Mouse (Mus musculus) MEL (cell line): ENCODE results near the gene Gna11. TPM values are rescaled to one million over a fixed set of nuclear protein-coding genes. Genes with fewer than 3 reads are reported as not detected.

Experiments
- DNase-seq: peaks from one replicate; pipeline ENCODE4 v3.0.0; 2011; ENCODE audit warnings: low read depth, low spot score
- H3K27ac ChIP-seq: 2 replicates; pipeline ENCODE4 v1.5.1; 2012; ENCODE audit warnings: low read depth, mild to moderate bottlenecking, control low read depth, low read length, moderate library complexity; ENCODE audit not compliant: control insufficient read depth
- H3K27me3 ChIP-seq, 2 experiments: fragments of 150-350 bp in 1 of 2; sonication (generic) in 1 of 2; 2 replicates each; pipeline ENCODE4 v1.6.1; 2012; ENCODE audit warnings: low read length in 2 of 2, mild to moderate bottlenecking in 2 of 2, improper control_type of control experiment in 1 of 2, moderate library complexity in 1 of 2; ENCODE audit not compliant: insufficient read depth in 2 of 2, control insufficient read depth in 1 of 2
- H3K36me3 ChIP-seq, 2 experiments: 2 replicates each; pipeline ENCODE4 v1.6.1; 2012 to 2014; ENCODE audit warnings: low read length in 2 of 2, improper control_type of control experiment in 1 of 2, inconsistent platforms in 1 of 2, mild to moderate bottlenecking in 1 of 2; ENCODE audit not compliant: insufficient read depth in 2 of 2, control insufficient read depth in 1 of 2
- H3K4me1 ChIP-seq, 2 experiments: fragments of 150-350 bp in 1 of 2; sonication (generic) in 1 of 2; 2 replicates each; pipeline ENCODE4 v1.6.1; 2012; ENCODE audit warnings: low read length in 2 of 2, improper control_type of control experiment in 1 of 2, mild to moderate bottlenecking in 1 of 2; ENCODE audit not compliant: insufficient read depth in 2 of 2, control insufficient read depth in 1 of 2
- H3K4me3 ChIP-seq, 2 experiments: fragments of 150-350 bp in 1 of 2; sonication (generic) in 1 of 2; 2 replicates each; pipeline ENCODE4 v1.5.1; 2012; ENCODE audit warnings: low read depth in 2 of 2, low read length in 2 of 2, mild to moderate bottlenecking in 2 of 2, moderate library complexity in 2 of 2, control low read depth in 1 of 2, improper control_type of control experiment in 1 of 2; ENCODE audit not compliant: control insufficient read depth in 1 of 2, insufficient read depth in 1 of 2
- H3K79me2 ChIP-seq: 2 replicates; pipeline ENCODE4 v1.6.1; 2012; ENCODE audit warnings: mild to moderate bottlenecking, low read length, moderate library complexity; ENCODE audit not compliant: control insufficient read depth, poor library complexity, insufficient read depth
- H3K9ac ChIP-seq: 2 replicates; pipeline ENCODE4 v1.6.1; 2012; ENCODE audit warnings: low read depth, mild to moderate bottlenecking, control low read depth, low read length, moderate library complexity; ENCODE audit not compliant: control insufficient read depth, poor library complexity, severe bottlenecking
- H3K9me3 ChIP-seq: fragments of 150-350 bp; sonication (generic); replicated peaks from 2 replicates; pipeline ENCODE4 v1.6.1; 2012; ENCODE audit warnings: mild to moderate bottlenecking, low read length, improper control_type of control experiment, moderate library complexity; ENCODE audit not compliant: insufficient read depth
- CHD1 ChIP-seq: IDR thresholded peaks from 2 replicates; pipeline ENCODE4 v1.6.1; 2012; ENCODE audit warnings: low read depth, mild to moderate bottlenecking, inconsistent platforms, low read length, improper control_type of control experiment
- E2F4 ChIP-seq: IDR thresholded peaks from 2 replicates; pipeline ENCODE4 v1.6.1; 2011; ENCODE audit warnings: low read depth, low read length, improper control_type of control experiment, borderline replicate concordance
- EP300 ChIP-seq, 2 experiments: IDR thresholded peaks; 2 replicates each; pipeline ENCODE4 v1.6.1; 2011; ENCODE audit warnings: improper control_type of control experiment in 2 of 2, low read length in 2 of 2, low read depth in 1 of 2, mild to moderate bottlenecking in 1 of 2
- ETS1 ChIP-seq: IDR thresholded peaks from 2 replicates; pipeline ENCODE4 v1.6.1; 2012; ENCODE audit warnings: low read depth, mild to moderate bottlenecking, inconsistent platforms, low read length, improper control_type of control experiment, moderate library complexity
- GABPA ChIP-seq: IDR thresholded peaks from 2 replicates; pipeline ENCODE4 v1.6.1; 2012; ENCODE audit warnings: low read depth, mild to moderate bottlenecking, inconsistent platforms, low read length, improper control_type of control experiment, moderate library complexity
- JUND ChIP-seq: IDR thresholded peaks from 2 replicates; pipeline ENCODE4 v1.6.1; 2011; ENCODE audit warnings: low read depth, mild to moderate bottlenecking, improper control_type of control experiment, low read length
- MAFK ChIP-seq: IDR thresholded peaks from 2 replicates; pipeline ENCODE4 v1.6.1; 2011; ENCODE audit warnings: low read depth, mild to moderate bottlenecking, low read length, improper control_type of control experiment, borderline replicate concordance
- MAX ChIP-seq: IDR thresholded peaks from 2 replicates; pipeline ENCODE4 v1.6.1; 2011; ENCODE audit warnings: low read length, improper control_type of control experiment
- MXI1 ChIP-seq: IDR thresholded peaks from 2 replicates; pipeline ENCODE4 v1.6.1; 2011; ENCODE audit warnings: mild to moderate bottlenecking, low read depth, low read length, improper control_type of control experiment
- MYB ChIP-seq: IDR thresholded peaks from 2 replicates; pipeline ENCODE4 v1.6.1; 2011; ENCODE audit warnings: mild to moderate bottlenecking, low read depth, low read length, improper control_type of control experiment
- MYC ChIP-seq: IDR thresholded peaks from 2 replicates; pipeline ENCODE4 v1.6.1; 2011; ENCODE audit warnings: low read depth, mild to moderate bottlenecking, low read length, improper control_type of control experiment, moderate library complexity
- NELFE ChIP-seq: IDR thresholded peaks from 2 replicates; pipeline ENCODE4 v1.6.1; 2011; ENCODE audit warnings: low read depth, low read length, improper control_type of control experiment
- NRF1 ChIP-seq: IDR thresholded peaks from 2 replicates; pipeline ENCODE4 v1.6.1; 2014; ENCODE audit warnings: low read depth, mild to moderate bottlenecking, inconsistent platforms, low read length, improper control_type of control experiment, moderate library complexity; ENCODE audit not compliant: poor library complexity, insufficient read depth, severe bottlenecking
- POLR2A ChIP-seq, 2 experiments: IDR thresholded peaks; 2 replicates each; pipeline ENCODE4 v1.6.1; 2011 to 2012; ENCODE audit warnings: low read length in 2 of 2, mild to moderate bottlenecking in 2 of 2, control low read depth in 1 of 2, improper control_type of control experiment in 1 of 2, low read depth in 1 of 2, moderate library complexity in 1 of 2; ENCODE audit not compliant: control insufficient read depth in 1 of 2, insufficient read depth in 1 of 2, poor library complexity in 1 of 2
- POLR2AphosphoS2 ChIP-seq: IDR thresholded peaks from 2 replicates; pipeline ENCODE4 v1.6.1; 2011; ENCODE audit warnings: low read length, improper control_type of control experiment
- SIN3A ChIP-seq: IDR thresholded peaks from 2 replicates; pipeline ENCODE4 v1.6.1; 2012; ENCODE audit warnings: low read length, improper control_type of control experiment, inconsistent platforms
- SMC3 ChIP-seq: IDR thresholded peaks from 2 replicates; pipeline ENCODE4 v1.6.1; 2011; ENCODE audit warnings: low read depth, low read length, improper control_type of control experiment
- TBP ChIP-seq: IDR thresholded peaks from 2 replicates; pipeline ENCODE4 v1.8.0; 2011; ENCODE audit warnings: low read depth, low read length, improper control_type of control experiment
- TCF12 ChIP-seq: IDR thresholded peaks from 2 replicates; pipeline ENCODE4 v1.6.1; 2014; ENCODE audit warnings: low read depth, mild to moderate bottlenecking, inconsistent platforms, low read length, improper control_type of control experiment, moderate library complexity
- UBTF ChIP-seq: IDR thresholded peaks from 2 replicates; pipeline ENCODE4 v1.6.1; 2012; ENCODE audit warnings: low read depth, mild to moderate bottlenecking, inconsistent platforms, low read length, improper control_type of control experiment, moderate library complexity, borderline replicate concordance; ENCODE audit not compliant: insufficient read depth
- USF1 ChIP-seq: IDR thresholded peaks from 2 replicates; pipeline ENCODE4 v1.6.1; 2014; ENCODE audit warnings: low read depth, mild to moderate bottlenecking, inconsistent platforms, low read length, improper control_type of control experiment, moderate library complexity
- ZC3H11A ChIP-seq: IDR thresholded peaks from 2 replicates; pipeline ENCODE4 v1.6.1; 2012; ENCODE audit warnings: low read depth, mild to moderate bottlenecking, inconsistent platforms, low read length, improper control_type of control experiment
- ZKSCAN1 ChIP-seq: IDR thresholded peaks from 2 replicates; pipeline ENCODE4 v1.6.1; 2012; ENCODE audit warnings: low read depth, mild to moderate bottlenecking, inconsistent platforms, low read length, improper control_type of control experiment, moderate library complexity
- ZMIZ1 ChIP-seq: IDR thresholded peaks from 2 replicates; pipeline ENCODE4 v1.6.1; 2012; ENCODE audit warnings: low read depth, mild to moderate bottlenecking, inconsistent platforms, low read length, improper control_type of control experiment, moderate library complexity
- polyA plus RNA-seq, 2 experiments: library from polyadenylated mRNA; stranded (reverse) in 1 of 2; unstranded in 1 of 2; fragments of >175 nt in 1 of 2; fragments of >200 nt in 1 of 2; gene quantifications; 2 replicates each; pipeline versions ENCODE4 v1.2.1 to v1.2.4; 2012; ENCODE audit warnings: low replicate concordance in 2 of 2, low read depth in 1 of 2; ENCODE audit not compliant: insufficient read length in 2 of 2, insufficient read depth in 1 of 2, missing spikeins in 1 of 2
- total RNA-seq: library from RNA; depleted of rRNA; stranded (reverse); fragments of 300-350 nt; gene quantifications from 2 replicates; pipeline ENCODE4 v1.2.3, GENCODE M21; 2012

The Gna11 gene
- total and polyA plus RNA-seq, 3 experiments: 14.1 to 18.4 TPM; not detected in 1

GRCm38 (mm10) chr10:81593935-81594334 is 48.9 kb upstream of the Gna11 start:
- no peak for TF ChIP-seq NELFE
- TF ChIP-seq NRF1: no peak
- TF ChIP-seq USF1: no peak
- TF ChIP-seq ZC3H11A: no peak
- no peak for TF ChIP-seq GABPA
- no peak for TF ChIP-seq MYB
- no peak for TF ChIP-seq JUND
- TF ChIP-seq MXI1: no peak
- no peak for TF ChIP-seq ETS1
- no peak for TF ChIP-seq POLR2AphosphoS2
- TF ChIP-seq MYC: no peak
- no peak for TF ChIP-seq E2F4
- TF ChIP-seq TCF12: no peak
- TF ChIP-seq TBP: no peak
- no peak for TF ChIP-seq SIN3A
- no peak for TF ChIP-seq MAX
- TF ChIP-seq ZMIZ1: no peak
- H3K79me2 ChIP-seq: no peaks in the 10 kb centered on the region
- H3K9ac ChIP-seq: no peak overlapping the region
- no peaks in the 10 kb centered on the region for H3K36me3 ChIP-seq
- H3K4me3 ChIP-seq: no peak overlapping the region
- DNase-seq: no peak
- no peaks in the 10 kb centered on the region for H3K27me3 ChIP-seq
- H3K27ac ChIP-seq: no peak overlapping the region
- H3K4me1 ChIP-seq: no peaks in the 10 kb centered on the region
- no peaks in the 10 kb centered on the region for H3K9me3 ChIP-seq

GRCm38 (mm10) chr10:81593223-81593622 is 48.2 kb upstream of the Gna11 start:
- no peak overlapping the region for H3K27ac ChIP-seq
- H3K27me3 ChIP-seq: no peaks in the 10 kb centered on the region
- H3K79me2 ChIP-seq: no peaks in the 10 kb centered on the region
- no peaks in the 10 kb centered on the region for H3K36me3 ChIP-seq
- no peaks in the 10 kb centered on the region for H3K4me1 ChIP-seq
- no peaks in the 10 kb centered on the region for H3K9me3 ChIP-seq
- H3K9ac ChIP-seq: no peak overlapping the region
- no peak for TF ChIP-seq ZKSCAN1
- no peak for TF ChIP-seq POLR2A (IDR thresholded peaks at IDR 0.05; ENCODE audit: control insufficient read depth in 1 of 2, insufficient read depth in 1 of 2, low read depth in 1 of 2, low read length in 2 of 2, poor library complexity in 1 of 2)
- TF ChIP-seq SMC3: no peak
- TF ChIP-seq SIN3A: no peak
- no peak for TF ChIP-seq EP300 (IDR thresholded peaks at IDR 0.05; ENCODE audit: low read depth in 1 of 2, low read length in 2 of 2)
- no peak for TF ChIP-seq NRF1
- no peak for TF ChIP-seq MYC
- no peak for TF ChIP-seq MYB
- TF ChIP-seq MAFK: no peak
- no peak for TF ChIP-seq USF1
- TF ChIP-seq CHD1: no peak
- no peak for TF ChIP-seq GABPA
- TF ChIP-seq UBTF: no peak
- TF ChIP-seq TCF12: no peak
- no peak for DNase-seq
- H3K4me3 ChIP-seq: no peak overlapping the region
